Mouse (Mus musculus) T-helper 1 cell (primary cell): ENCODE measurements at regions not wholly inside any gene's neighbourhood (a gene's known extent, or its start where the extent isn't known, plus 50 kb on each side); places are given as distances from the start of the nearest gene placed in this dataset.

Experiments used
- in situ Hi-C: fragments of 300-600 bp; cut with MboI, MseI; formaldehyde crosslinking; loops from one replicate; pipeline ENCODE4 v1.15.1; 2025; ENCODE audit warnings: high pct_unique_total_duplicates

DNA sequence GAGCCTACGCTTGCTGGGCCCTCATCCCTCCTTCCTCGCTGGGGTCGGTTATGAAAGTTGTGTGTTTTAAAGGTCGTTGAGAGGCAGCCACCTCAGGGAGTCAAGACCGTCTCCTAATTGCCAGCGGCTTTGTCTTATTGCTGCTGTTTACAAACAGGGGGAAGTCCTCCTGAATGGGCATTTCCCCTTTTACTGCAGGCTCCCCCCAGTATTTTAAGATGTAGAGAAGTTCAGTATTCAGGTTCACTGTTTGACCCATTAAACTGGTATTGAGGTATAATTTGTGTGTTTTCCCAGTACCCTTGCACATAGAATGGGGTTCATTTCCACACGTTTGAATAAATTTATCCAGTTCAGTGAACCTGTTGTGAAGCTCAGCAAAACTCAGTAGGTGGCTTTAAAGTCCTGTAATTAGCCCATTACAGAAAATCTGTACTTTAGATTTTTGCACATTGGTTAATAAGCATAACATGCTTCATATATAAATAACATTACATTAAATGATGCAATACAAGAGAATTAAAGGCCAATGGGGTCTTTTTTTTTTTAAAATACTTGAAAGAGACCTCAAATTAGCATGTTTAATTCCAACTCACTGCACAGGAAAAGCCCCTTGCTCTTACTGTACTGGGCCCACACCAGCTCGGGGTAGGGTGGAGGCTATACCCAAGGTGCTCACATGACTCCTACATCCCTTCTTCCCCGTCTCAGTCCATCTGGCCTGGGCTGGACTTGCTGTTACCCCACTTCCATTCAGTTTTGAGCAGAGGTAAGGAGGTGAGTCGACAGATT, 63.7 kb downstream of the Nkx2-1 start:
- in situ Hi-C loops, result no loop called here

DNA sequence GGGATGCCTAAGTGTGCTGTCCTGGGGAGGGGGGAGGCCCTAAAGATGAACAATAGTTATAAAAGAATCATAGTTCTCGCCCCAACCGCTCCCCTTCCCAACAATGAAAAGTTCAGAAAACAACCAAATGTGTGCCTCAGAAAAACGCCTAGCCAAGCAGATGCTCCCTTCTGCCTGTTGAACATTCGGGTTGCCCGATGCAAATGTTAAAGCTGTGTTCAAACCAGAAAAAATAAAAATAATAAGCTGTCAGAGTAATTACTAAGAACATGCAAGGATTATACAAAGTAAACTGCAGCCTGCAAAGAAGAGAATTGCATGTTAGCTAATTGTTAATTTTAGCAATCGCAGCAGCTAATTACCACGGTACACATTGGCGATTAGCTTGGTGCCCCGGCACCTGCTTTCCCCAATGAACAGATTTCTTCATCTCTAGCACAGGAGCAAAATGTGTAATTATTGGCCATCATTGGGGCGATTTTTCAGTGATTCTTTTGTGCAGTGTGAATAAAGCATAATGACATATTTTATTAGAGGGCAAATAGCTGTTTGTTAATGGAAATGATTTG, 65.7 kb downstream of the Nkx2-1 start:
- in situ Hi-C loops, result no loop called here

DNA sequence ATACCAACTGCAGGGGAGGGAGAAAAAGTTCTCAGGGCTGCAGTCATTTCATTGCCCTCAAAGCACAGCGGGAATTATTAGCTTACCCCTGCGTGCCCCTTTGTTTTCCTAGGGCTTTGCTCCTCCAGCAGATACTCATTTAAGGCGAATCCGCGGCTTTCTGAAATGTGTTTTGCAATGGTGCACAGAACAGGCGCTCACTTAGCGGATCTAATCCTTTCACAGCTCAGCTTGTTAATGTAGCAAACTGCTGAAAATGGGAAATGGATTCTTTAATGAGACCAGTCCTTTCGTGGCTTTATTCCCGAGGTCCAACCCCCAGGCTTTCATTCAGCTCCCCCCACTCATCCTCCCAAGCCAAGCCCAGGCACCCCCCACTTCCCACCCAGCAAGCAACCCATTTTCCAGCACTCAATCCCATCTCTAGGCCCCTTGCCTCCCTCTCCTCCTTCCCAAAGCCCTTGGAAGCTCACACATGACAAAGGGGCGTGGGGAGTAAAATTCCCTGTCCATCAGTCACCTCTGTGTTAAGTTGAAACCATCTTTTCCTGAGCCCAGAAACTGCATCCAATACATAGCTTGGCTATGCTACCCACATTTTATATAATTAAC, 77.1 kb downstream of the Nkx2-1 start:
- in situ Hi-C loops, result no loop called here

DNA sequence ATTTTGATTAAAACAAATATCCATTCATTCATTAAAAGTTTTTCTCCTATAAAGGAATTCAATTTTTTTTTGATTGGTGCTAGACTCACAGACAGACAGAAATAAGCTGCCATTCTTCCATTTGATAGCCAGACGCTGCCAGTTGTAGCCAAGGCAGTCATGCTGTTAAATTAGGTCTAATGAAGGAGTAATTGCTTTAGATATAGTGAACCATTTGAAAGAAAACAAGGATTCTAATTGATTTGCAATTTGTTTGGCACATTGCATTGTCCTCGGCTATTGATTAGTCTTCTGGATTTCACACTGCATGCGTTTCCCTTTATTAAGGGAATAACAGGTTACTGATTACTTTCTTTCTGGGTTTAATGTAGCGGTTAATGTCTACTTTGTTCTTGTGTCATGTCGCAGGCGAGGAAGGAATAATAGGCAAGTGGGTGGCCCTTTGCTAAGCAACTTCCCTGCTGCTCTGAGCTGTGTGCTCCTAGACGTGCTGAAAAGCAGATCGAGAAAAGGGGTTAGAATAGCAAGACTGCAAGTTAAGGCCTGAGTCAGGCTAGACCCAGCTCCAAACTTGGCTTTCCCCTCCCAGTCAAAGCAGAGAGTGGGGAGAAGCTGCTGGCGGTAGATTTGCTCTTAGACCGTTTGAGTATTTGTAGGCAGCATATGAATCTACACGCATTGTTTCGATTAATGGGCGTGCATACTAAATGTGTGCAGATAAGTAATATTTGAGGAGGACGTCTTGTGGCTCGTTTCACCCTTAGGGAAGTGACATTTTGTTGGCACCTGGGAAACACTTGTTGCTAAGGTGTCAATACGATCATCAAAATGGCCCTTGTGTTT, 77.8 kb downstream of the Nkx2-1 start:
- in situ Hi-C loops, result no loop called here

DNA sequence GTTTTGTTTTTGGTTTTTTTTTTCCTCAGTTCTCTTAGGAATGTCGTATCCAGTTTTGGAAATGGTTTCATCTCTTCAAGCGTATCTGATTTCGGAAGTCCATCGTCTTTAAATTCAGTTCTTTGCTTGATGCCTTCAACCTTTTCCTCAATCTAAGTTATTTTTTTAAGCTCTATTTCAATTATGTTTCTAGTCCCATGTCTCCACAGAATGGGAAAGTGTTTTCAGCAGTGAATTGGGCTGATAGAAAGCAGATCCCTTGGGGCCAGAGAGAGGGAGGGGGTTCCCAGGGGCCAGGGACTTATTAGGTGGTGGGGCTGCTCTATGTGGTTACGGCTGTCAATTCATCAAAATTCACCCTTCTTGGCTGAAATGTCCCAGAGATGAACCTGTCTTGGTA, 78.8 kb downstream of the Nkx2-1 start:
- in situ Hi-C loops, result no loop called here

DNA sequence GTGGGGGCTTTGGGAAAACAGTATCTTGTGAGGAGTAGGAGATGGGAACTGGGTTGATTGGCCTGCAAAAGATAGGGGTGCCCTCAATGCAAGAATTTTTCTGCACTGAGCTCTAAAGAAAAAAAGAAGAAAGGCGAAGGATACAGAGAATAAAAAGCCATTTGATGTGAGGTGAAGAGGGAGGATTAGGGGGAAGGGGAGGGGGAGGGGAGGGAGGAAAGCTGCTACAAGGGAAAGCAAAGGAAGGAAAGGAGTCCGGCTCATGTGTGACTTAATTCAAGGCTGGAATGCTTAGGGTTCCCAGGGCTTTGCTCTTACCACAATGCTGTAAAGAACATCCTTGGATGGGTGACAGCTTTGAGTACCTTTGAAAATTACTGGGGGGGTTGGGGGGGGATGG, 79.4 kb downstream of the Nkx2-1 start:
- in situ Hi-C loops, result no loop called here

DNA sequence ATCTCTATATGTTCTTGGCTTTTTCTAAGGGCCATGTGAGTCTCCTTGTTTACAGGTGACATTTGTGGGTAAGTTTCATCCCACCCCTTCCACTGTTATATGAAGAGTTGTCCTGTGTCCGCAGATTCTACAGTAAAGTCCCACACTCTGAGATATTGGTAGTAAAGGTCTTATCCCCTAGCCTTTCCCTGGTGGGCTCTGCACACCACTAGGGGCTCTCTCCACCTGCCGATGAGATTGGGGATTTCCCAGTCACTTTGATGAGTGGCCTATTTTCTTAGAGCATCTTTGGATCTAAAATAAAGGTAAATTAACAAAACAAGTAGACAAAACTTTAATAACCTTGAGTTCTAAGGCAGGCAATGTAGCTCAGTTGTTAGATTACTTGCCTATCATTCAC, 86.4 kb downstream of the Nkx2-1 start:
- in situ Hi-C loops, result no loop called here

DNA sequence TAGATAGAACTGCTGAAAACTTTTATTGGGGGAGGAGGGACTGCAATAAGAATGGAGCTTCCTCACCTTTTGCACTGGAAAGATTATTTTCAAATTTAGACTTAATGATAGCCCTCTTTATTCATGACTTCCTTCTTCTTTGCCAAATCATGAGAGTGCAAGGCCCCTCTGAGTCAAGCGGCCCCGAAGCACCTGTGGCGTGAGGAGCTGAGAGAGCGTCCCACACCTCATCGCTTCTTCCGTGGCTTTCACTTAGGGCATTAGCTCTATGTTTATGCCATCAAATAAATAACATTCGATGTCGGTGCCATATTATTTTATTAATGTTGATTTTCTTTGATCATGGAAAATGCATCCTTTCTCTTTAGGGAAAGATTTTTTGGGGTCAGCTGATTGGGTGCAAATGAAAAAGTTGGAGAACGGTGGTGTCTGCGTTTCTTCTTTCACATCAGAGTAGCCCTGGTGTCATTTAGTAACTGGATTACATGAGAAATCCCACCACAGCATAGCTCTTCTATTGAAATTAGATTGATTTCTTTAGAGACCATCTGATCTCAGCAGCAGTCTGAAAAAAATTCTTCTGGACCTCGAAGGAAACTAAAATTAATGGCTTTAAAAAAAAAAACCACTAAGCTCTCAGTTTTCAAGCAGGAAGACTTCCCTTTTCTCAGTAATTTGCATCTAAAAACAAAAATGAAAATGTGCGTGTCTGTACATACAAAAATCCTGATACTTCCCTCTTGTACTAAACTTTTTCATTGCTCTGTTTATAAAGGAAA, 87.7 kb downstream of the Nkx2-1 start:
- in situ Hi-C loops, result no loop called here

DNA sequence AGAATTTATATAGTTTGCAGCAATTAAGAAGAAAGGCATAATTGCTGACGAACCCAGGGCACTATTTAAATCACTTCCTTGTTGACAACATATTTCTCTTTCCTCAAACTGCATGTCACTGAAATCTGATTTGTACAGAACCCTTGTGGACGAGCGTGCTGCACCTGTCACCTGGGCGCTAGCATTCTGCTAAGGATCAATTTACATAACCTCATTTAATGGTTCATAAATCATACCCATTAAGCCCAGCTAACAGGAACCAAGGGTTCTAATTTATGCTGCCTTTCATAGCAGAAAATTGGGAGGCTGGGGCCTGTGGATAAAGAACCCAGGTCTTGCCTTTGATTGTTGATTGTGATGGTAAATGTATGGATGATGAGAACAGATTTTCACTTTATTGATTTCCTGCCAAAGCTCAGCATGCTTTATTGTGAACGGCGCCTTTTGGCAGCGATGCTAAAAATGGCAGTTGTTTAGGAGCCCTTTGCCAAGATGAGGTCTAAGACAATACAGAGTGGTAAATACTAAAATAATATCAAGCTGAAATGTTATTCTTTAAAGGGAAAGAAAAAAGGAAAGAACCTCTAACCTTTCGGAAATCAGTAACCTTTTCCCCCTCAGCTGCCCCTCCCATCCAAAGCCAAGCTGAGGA, 95.4 kb downstream of the Nkx2-1 start:
- in situ Hi-C loops, result no loop called here

DNA sequence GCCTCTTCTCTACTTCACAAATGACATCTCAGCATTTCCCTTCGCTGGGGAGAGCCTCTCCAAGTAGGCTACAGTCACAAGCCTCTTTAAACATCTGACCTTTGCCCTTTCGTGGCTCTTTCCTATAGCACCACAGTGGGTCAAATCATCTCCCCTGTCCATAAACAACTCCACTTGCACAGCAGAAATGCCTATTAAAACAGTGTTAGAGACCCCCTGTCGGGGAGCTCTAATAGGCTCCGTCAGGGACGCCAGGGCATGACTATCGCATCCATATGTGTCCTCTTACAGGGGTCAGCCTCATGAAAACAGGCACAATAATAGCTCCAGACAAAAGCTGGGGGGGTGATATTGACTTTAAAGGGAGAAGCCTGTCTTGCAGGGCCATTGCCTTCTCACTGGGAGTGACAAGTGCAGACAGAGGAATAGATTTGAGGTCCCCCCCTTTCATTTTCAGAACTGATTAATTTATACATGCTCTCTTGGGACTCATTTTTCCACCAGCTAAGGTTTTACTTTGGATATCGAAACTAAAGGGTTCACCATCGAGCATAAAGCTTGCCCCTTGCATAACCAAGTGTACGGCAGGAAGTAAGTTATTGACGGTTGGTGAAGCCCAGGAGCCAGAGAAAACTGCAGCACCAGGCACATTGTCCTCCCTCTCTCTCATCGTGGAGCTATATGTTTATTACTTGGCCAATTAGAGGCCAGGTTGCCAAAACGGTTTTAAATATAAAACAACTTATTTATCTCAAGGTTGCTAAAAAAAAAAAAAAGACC, 94.6 kb upstream of the Mbip start:
- in situ Hi-C loops, result no loop called here

DNA sequence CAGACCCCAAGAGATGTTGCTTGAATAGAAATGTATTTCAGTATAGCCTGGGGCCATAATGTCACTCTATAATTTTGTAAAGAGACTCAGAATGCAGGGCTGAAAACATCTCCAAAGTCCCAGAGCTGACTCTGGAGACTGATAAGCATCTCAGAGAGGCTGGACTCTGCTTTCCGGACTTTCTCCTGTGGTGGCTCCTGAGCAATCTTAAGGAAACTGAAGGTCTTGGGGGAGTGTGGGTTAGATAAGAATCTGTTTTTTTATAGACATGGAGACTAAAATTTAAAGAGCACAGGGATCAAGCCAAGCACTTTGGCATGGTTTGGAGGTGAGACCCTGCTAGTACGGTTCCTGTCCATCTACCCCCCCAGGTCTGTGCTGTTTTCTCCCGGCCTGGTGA, 92.7 kb upstream of the Mbip start:
- in situ Hi-C loops, result no loop called here

DNA sequence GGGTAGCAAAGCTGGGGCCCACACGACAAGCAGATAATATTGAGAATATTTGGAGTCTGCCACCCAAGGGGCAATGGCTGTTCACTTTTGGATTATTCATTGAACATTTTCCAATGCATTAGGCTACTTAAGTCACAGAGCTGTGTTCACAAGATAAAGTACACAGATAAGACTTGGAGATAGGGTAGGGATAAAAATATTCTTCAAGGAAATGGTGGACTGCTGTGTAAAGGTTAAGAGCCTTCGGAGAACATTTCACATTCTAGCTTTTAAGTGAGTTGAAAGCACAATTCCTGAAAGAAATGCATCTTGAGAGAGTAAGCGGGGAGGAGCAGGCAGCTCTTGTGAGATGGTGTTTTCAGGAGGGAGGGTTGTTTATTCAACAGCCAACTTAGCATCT, 92.3 kb upstream of the Mbip start:
- in situ Hi-C loops, result no loop called here

DNA sequence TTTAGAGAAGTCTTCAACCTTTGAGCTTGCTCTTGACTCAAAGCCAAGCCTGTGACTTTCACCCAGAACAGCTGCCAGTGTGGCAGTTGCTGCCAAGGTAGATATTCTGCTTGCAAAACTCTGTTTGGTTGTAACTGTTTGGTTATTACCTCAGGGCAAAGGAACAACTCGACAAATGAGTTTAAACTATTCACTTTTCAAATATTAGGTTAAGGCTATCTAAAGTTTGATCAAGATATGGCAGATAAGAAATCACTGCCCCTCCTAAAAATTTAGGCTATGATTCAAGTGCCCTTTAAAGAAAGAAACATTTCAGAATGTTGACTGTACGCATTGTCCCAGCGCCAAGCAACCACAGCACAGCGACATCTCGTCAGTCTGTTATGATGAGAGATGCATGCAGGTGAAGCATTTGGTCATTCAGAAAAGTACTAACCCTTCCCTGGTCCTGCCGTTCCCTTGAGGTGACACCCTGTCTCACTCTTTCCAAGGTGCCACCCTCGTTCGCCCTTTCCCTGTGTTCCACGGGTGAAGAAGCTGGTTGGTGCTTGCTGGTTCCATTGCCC, 81.1 kb upstream of the Mbip start:
- in situ Hi-C loops, result no loop called here

DNA sequence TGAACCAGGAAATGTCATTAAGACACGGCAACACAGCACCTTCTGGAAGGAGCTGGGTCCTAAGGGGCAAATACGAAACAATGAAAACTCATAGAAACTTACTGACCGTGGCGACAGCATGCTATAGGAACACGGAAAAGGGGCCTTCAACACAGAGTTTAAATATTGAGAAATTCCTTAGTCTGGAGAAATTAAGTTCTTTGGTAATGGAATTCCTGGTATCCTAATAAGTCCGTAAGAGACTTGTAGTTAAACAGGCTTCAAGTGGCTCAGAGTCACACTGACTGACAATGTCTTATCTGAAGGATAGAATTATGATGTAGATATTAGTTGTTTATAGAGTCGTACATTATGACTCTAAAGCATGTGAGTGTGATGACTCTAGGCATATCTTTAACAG, 70.4 kb upstream of the Mbip start:
- in situ Hi-C loops, result no loop called here

DNA sequence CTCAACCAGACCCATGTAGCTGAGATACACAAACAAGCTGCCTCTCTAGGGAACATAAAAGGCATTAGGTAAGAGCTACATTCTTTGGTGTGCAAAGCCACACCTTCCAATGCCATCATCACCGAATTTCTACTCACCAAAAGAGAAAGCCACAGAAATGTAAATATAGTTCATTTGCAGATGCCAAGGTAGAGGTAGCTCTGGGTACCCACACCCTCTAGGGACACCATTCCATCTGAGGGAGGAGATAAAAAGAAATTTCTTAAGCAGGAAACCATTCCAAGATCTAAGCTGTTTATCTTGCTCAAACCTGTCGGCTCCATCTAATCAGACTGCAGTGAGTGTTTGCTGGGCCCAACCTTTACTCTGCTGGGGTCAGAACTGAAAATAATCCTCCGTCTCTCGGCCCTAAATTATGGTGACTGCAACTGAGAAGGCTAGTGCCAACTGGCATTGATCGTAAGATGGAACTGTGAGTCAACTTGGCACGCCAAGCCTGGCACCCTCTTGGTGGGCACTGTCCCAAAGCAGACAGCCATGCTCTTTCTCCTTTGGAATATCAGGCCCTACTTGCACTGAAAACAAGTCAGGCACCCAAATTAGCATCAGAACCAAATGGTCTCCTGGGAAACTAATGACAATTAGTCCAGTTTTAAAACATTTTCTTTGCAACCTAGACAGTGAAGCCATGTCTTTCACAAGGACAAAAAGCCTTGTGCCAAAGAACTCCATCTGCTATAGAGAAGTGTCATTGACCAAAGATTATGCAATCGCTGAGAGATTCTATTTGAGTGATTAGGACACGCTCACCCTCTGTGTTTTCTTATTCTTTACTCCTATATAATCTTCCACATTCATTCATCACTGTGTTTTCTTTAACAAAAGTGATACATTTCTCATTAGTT, 69.4 kb upstream of the Mbip start:
- in situ Hi-C loops, result no loop called here

DNA sequence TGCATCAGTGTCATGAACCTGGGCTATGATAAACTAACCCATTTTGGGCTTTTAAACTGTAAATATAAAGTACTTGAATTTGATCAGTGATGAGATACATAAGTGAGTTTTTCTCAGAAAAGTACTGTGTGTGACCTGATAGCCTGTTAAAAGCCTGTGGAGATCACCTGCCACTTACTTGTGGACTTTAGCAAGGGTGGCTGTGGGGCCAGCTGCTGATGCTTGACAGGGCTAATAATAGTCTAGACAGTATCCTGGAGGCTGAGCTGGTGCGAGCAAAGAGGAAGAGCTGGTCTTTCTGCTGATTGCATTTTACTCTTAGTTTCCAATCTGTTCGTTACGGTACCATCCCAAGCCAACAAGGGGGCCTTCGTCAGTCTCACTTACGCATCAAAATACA, 60.0 kb upstream of the Mbip start:
- in situ Hi-C loops, result no loop called here

DNA sequence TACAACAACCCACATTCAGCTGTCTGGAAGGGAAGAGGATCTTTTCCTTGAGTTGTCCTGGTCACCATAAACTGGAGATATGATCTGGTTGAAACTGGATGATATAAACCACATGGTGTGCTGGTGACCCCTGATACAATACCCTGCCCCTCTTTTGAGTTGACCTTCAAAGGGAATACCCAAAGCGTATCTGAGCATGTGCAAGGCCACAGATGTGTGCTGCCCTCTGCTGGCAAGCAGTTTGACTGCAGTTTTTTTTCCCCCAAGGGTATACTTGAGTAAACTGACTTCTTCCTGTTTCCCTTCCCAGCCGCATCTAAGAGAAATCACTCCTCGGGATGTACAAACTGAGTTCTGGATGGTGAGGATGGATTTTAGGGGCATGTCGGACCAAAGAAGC, 59.1 kb upstream of the Mbip start:
- in situ Hi-C loops, result loop anchor here (5.0 kb wide), 1 partner anchor 353 kb away; no protein-coding TSS in a partner anchor

DNA sequence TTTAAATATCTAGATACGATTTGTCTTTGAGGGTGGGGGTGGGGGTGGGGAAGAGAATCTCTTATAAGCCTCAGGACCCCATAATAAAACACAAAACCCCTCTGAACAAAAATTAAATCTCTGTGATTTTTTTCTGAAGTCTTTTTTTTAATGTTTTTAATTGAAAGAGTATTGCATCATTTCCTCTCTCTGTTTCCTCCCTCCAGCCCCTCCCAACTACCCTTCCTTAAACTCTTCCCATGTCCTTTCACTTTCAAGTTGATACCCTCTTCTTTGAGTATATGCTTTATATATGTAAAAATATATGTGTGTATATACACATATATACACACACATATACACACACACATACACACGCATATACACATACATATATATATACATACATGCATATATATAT, 58.6 kb upstream of the Mbip start:
- in situ Hi-C loops, result loop anchor here (5.0 kb wide), 1 partner anchor 352 kb away; no protein-coding TSS in a partner anchor

DNA sequence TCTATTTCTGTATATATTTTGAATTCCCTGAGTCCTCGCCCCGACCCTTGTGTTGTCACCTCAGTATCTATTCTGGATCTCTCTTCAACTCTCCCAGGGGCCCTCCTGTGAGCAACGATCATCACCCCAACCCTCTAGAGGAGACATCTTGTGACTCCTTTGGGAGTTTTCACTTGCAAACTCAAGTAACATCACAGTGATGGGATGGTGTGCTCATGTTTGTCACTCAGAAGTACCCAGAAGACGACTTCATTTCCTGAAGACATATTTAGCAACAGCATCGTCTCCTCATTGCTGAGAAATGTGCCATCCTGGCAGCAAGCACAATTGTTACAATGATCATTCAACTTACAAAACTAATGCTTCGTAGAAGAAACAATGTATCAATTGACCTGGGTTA, 57.9 kb upstream of the Mbip start:
- in situ Hi-C loops, result loop anchor here (5.0 kb wide), 1 partner anchor 351 kb away; no protein-coding TSS in a partner anchor
